Mouse (Mus musculus) bone marrow, adult 2 months (tissue): ENCODE data around the gene Spock2.

Source experiments
- CTCF ChIP-seq: fragments of 200-500 bp; IDR thresholded peaks from 2 replicates; pipeline ENCODE4 v1.5.1; 2011; ENCODE audit warnings: low read length, control low read depth; ENCODE audit not compliant: control insufficient read depth, insufficient read depth
- POLR2A ChIP-seq: fragments of 200-500 bp; IDR thresholded peaks from 2 replicates; pipeline ENCODE4 v1.6.1; 2011; ENCODE audit warnings: low read depth, mild to moderate bottlenecking, control low read depth, low read length, borderline replicate concordance; ENCODE audit not compliant: control insufficient read depth

- TF ChIP-seq CTCF, result no peak
- TF ChIP-seq POLR2A, result no peak
Observed at GRCm38 (mm10) chr10:60173035-60173434, 67.0 kb downstream of the Spock2 start.
